Mouse (Mus musculus) cerebellum, adult 2 months (tissue): ENCODE results near the gene Tuba1b.

Experiments used
- CTCF ChIP-seq: fragments of 200-500 bp; IDR thresholded peaks from 2 replicates; pipeline ENCODE4 v1.5.1; 2011; ENCODE audit warnings: low read depth, mild to moderate bottlenecking, control low read depth, low read length, moderate library complexity, borderline replicate concordance; ENCODE audit not compliant: insufficient read depth
- POLR2A ChIP-seq: fragments of 200-500 bp; IDR thresholded peaks from 2 replicates; pipeline ENCODE4 v1.6.1; 2011; ENCODE audit warnings: low read length, control low read depth, borderline replicate concordance; ENCODE audit not compliant: insufficient read depth

DNA sequence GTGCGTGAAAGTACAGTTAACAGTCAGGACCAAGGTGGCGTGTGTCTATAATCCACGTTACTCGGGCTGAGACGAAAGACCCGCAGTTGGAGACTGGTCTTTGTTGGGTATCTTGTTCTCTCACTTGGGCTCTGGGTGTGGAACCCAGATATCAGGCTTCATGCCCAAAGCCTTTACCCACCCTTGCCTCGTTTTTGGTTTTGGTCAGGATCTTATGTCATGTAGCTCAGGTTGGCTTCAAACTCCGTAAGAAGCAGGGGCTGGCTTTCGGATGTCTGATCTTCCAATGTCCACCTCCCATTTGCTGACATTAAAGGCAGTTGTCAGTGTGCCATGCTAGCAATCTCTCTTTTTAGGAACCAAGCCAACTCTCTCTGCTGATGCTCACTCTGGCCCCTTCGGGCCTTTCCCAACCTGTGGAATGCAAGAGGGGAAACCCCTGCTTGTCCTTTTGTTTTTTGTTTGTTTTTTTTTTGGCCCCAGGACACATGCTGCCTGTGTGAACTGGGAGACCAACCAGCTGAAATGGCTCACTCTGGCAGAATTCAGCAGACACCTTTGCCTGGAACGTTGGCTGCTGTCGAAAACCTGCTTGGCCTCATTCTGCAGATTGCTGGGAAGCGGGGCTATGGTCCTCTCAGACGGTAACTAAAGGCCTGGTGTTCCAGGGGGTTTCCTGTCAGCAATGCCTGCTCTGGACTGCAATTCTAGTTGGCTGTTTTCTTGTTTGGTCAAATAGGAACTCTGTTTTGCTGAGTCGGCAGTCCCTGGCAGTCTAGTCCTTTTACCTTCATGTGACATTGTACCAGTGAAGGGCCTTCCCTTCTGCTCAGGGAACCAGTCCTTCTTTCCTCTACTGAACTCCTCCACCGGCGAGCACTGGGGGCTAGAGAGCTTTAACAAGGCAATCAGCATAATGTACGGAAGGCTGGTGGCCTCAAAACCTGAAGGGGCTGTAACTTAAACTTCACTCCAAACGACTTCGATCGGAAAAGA, 42.7 kb upstream of the Tuba1b start:
- TF ChIP-seq POLR2A (no peak), CTCF (no peak)
